Mouse (Mus musculus) hindbrain, embryonic 10.5 days (tissue): ENCODE results near the gene Abtb2. TPM values are rescaled to one million over a fixed set of nuclear protein-coding genes. Genes with fewer than 3 reads are reported as not detected.
A peak's percentile ranks its signal among the peaks of the same experiment; 100 is the strongest.

Source experiments
- DNase-seq: peaks from one replicate; pipeline ENCODE4 v3.0.0-alpha.2; 2017; ENCODE audit warnings: low spot score
- H3K27ac ChIP-seq: fragments of 300-500 bp; sonication (generic); 2 replicates; pipeline ENCODE4 v1.5.1; 2016; ENCODE audit warnings: mild to moderate bottlenecking, moderate library complexity
- H3K27me3 ChIP-seq: fragments of 300-500 bp; sonication (generic); 2 replicates; pipeline ENCODE4 v1.6.1; 2016; ENCODE audit warnings: mild to moderate bottlenecking; ENCODE audit not compliant: poor library complexity, insufficient read depth, severe bottlenecking
- H3K36me3 ChIP-seq: fragments of 300-500 bp; sonication (generic); 2 replicates; pipeline ENCODE4 v1.6.1; 2016; ENCODE audit warnings: mild to moderate bottlenecking, moderate library complexity
- H3K4me1 ChIP-seq: fragments of 300-500 bp; sonication (generic); replicated peaks from 2 replicates; pipeline ENCODE4 v1.6.1; 2016; ENCODE audit warnings: mild to moderate bottlenecking
- H3K4me3 ChIP-seq: fragments of 300-500 bp; sonication (generic); 2 replicates; pipeline ENCODE4 v1.5.1; 2016; ENCODE audit warnings: mild to moderate bottlenecking, moderate library complexity
- H3K9me3 ChIP-seq: fragments of 300-500 bp; sonication (generic); 2 replicates; pipeline ENCODE4 v1.6.1; 2016; ENCODE audit warnings: mild to moderate bottlenecking, moderate library complexity
- WGBS: fragments of 180-500 bp; shearing (Covaris S2); methylation state at CpG from one replicate; pipeline ENCODE4 v1.1.7; 2016; 5-methylcytosine and 5-hydroxymethylcytosine counted together
- polyA plus RNA-seq: library from polyadenylated mRNA; unstranded; fragments of >200 nt; fragmentation: Nextera tagmentation; extraction: Ambion mirVana; gene quantifications from 2 replicates; pipeline ENCODE4 v1.2.1, GENCODE M21; 2016

Abtb2 gene
- polyA plus RNA-seq, 1 experiment from 2014 or later, result 21.3 TPM

DNA sequence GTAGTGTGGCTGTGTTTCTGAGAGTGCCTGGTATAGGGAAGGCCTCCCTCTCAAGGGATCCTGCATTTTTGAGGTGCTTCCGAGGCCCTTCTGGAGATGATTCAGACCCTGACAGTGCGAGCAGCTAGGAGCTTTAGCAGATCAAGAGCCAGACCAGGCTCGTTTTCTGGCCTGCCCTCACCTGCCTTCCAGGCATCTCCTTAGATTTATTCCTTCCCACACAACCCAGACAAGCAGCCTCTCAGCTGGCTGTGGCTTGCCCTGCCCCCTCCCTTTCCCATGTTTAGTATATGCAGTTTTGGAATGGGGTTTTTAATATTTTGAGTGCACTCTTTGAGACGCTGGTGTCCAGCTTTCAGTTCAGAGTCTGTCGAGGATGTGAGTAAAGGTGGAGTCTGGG lies 124.7 kb downstream of the Abtb2 start:
- peaks cover 19% of the 10 kb centered on the region for H3K4me1 ChIP-seq
- DNase-seq, result no peak
- no peak overlapping the region for H3K4me3 ChIP-seq
- no peaks in the 10 kb centered on the region for H3K9me3 ChIP-seq
- WGBS, result 36% methylated on average over 5 of the region's 5 CpGs
- peak overlapping the region; percentile 83 for H3K27ac ChIP-seq
- peaks cover 6% of the 10 kb centered on the region; the same call in 1 of the 2 replicates for H3K27me3 ChIP-seq
- no peaks in the 10 kb centered on the region for H3K36me3 ChIP-seq

DNA sequence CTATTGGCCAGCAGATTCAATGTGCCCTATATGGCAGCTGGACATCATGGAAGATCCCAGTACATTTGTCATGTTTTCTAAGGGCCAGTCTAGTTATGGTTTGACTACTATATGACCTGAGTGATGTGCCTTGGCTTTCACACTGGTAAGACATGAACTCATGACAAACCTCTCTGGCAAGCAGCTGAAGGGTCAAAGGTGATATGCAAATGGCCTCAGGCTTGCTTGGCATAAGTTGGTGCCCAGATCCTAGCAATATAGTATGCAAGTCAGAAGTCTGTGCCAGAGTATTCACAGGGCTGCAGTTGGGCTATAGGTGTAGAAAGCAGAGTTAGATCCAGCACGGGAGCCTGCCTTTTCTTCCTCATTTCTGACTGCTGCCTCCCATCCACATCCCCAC lies 125.2 kb downstream of the Abtb2 start:
- DNase-seq, result no peak
- Histone ChIP-seq H3K36me3 (no peaks in the 10 kb centered on the region), H3K9me3 (no peaks in the 10 kb centered on the region), H3K27ac (no peak overlapping the region), H3K4me1 (peaks cover 19% of the 10 kb centered on the region), H3K27me3 (peaks cover 6% of the 10 kb centered on the region; the same call in 1 of the 2 replicates), H3K4me3 (no peak overlapping the region)
- WGBS, result 76% methylated on average over 1 of the region's 1 CpGs

DNA sequence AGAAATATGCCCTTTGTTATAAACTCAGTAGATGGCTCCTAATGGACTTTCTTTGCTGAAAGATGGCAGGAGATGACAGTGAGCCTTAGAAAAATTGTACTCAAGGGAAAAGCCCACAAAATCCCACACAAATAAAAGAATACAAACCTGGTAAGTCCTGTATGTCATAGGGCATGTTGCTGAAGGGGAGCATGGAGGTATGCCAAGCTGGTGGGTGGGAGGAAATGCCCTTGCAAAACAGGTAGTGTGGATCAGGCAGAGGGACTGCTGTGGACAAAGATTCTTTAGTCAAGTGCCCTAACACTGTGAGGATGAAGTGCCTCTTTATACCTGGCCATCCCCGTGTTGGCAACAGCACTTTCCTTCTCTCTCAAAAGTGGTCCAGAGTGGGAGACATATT lies 126.7 kb downstream of the Abtb2 start:
- H3K4me1 ChIP-seq, result peaks cover 19% of the 10 kb centered on the region
- DNase-seq, result no peak
- WGBS, result 91% methylated on average over 1 of the region's 1 CpGs
- H3K4me3 ChIP-seq, result no peak overlapping the region
- H3K27ac ChIP-seq, result no peak overlapping the region
- no peaks in the 10 kb centered on the region for H3K9me3 ChIP-seq
- no peaks in the 10 kb centered on the region for H3K36me3 ChIP-seq
- H3K27me3 ChIP-seq, result peaks cover 6% of the 10 kb centered on the region; the same call in 1 of the 2 replicates

DNA sequence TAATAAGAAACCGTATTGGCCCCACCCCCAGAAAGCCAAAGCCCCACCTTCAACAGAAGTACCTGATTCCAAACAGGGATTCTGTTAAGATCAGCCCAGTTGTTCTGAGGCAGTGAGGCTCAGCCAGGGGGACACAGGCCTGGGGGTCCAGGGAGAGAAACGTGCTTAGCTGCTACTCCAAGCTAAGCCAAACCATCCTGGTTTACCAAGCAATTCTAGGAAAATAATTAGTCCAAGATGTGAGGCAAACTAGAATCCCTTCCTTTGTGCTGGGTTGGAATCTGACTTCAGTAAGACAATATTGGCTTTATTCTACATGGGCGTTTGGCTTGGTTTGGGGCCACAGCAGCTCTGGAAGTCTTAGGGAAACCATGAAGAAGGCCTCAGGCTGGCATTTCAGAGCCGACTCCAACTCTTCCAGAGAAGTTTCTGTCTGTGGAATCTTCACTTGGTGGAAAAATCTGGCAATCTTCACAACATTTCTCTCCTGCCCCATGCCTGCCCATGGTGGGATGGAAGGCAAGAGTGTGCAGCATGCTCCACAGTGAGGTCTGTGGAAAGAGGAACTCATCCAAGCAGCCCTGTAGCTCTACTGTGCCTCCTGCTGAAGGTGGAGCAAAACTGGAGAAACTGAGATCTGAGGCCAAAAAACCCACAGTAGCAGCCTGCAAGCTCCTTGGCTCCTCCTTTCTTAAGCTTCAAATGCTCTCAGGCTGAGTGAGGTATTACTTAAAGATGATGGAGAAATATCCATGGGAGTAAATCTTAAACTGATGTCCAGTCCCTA lies 128.9 kb downstream of the Abtb2 start:
- H3K27me3 ChIP-seq, result peaks cover 6% of the 10 kb centered on the region; the same call in 1 of the 2 replicates
- H3K4me3 ChIP-seq, result no peak overlapping the region
- WGBS, result 64% methylated on average over 4 of the region's 4 CpGs
- no peaks in the 10 kb centered on the region for H3K36me3 ChIP-seq
- no peaks in the 10 kb centered on the region for H3K9me3 ChIP-seq
- DNase-seq, result no peak
- no peak overlapping the region for H3K27ac ChIP-seq
- H3K4me1 ChIP-seq, result peaks cover 17% of the 10 kb centered on the region

DNA sequence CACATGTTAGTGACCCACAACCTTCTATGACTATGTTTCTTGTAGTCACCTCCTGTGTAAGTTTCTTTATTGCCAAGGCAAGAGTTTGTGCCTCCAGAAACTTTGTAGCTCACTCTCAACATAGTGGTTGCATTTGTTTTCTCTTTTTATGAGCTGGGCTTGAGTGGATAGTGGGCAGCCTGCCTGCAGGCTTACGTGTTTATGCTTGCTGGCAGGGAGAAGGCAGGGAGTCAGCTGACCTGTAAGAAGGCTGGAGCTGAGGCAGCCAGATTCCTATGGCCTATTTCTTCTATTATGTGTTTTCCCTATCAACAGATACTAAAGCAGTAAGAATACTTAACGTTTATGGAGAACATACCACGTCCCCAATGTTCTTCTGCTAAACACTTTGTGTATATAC lies 130.1 kb downstream of the Abtb2 start:
- DNase-seq, result no peak
- 83% methylated on average over 3 of the region's 3 CpGs for WGBS
- Histone ChIP-seq H3K9me3 (no peaks in the 10 kb centered on the region), H3K4me3 (no peak overlapping the region), H3K4me1 (peaks cover 13% of the 10 kb centered on the region), H3K27ac (no peak overlapping the region), H3K27me3 (peaks cover 6% of the 10 kb centered on the region; the same call in 1 of the 2 replicates), H3K36me3 (no peaks in the 10 kb centered on the region)

DNA sequence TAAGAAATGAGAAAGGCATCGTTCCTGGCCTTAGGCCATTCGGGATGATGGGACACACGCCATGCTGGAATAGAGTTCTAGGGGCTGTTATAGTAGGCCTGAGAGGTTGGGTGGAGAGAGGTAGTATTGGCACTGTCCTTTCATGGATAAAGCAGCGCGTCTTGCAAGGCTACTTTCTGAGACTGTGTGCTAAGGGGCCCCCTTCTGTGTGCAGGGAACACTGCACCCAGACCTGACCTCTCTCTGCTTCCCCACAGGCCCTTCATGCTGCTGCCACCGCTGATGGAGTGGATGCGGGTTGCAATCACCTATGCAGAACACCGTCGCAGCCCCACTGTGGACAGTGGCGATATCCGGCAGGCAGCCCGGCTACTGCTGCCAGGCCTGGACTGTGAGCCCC lies 134.4 kb downstream of the Abtb2 start:
- Histone ChIP-seq H3K27ac (no peak overlapping the region), H3K4me3 (no peak overlapping the region), H3K9me3 (no peaks in the 10 kb centered on the region), H3K4me1 (peaks cover 11% of the 10 kb centered on the region), H3K27me3 (no peaks in the 10 kb centered on the region), H3K36me3 (peaks cover 30% of the 10 kb centered on the region)
- DNase-seq, result no peak
- 85% methylated on average over 12 of the region's 12 CpGs for WGBS

DNA sequence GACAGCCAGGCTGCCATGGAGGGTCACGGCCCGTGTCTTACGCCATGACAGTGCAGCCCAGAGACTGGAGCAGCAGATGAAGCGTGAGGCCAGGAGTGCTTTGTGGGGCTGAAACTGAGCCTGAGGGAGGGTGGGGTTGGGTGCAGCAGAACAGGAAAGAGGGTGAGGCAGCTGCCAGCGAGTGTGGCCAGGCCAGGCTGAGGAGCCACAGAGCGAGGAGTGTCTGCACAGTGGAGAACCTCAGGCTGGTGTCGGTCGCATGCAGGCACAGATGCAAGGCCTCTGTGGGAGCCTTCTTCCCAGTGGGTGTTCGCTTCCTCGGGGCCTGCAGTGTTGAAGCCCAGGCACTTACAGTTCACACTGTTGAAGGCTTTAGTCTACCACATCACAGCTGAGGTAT lies 137.2 kb downstream of the Abtb2 start:
- Histone ChIP-seq H3K36me3 (peaks cover 58% of the 10 kb centered on the region), H3K27me3 (no peaks in the 10 kb centered on the region), H3K27ac (no peak overlapping the region), H3K4me3 (no peak overlapping the region), H3K4me1 (peaks cover 21% of the 10 kb centered on the region), H3K9me3 (no peaks in the 10 kb centered on the region)
- no peak for DNase-seq
- WGBS, result 74% methylated on average over 10 of the region's 10 CpGs

DNA sequence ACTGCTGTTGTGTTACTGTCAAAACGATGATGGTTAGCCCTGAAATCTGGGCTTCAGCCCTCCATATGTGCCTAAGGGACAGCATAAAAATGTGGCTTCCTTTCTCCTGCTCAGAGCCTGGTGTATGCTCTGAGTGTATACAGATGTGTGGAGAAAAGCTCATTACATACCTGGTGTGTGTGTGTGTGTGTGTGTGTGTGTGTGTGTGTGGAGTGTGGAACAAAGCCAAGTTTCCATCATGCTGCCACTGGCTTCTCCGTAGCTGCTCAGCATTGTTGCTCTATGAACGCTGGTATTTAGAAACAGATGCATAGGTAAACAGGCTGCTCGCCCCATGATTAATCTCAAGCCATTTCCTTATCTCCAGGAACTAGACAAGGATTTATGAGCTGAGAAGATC lies 137.8 kb downstream of the Abtb2 start:
- Histone ChIP-seq H3K4me3 (no peak overlapping the region), H3K4me1 (peaks cover 21% of the 10 kb centered on the region), H3K27ac (no peak overlapping the region), H3K9me3 (no peaks in the 10 kb centered on the region), H3K27me3 (no peaks in the 10 kb centered on the region), H3K36me3 (peaks cover 63% of the 10 kb centered on the region)
- WGBS, result 89% methylated on average over 4 of the region's 4 CpGs
- no peak for DNase-seq

DNA sequence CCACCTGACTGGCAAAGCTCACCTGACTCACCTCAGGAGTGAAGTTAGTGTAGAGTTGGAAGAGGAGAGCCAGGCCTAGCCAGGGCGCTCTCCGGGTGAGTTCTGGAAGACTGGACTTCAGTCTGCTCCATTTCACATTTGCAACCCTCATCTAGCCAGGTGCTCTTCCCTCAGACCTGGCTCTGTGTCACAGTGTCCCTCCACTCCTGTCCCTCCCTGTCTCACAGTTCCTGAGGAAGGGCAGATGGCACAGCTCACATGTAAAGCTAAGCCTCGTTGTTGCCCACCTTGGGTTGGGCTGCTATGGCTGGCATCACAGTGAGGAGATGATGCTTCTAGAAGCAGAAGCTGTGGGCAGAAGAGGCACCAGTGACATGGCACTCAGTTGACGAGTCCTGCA lies 139.7 kb downstream of the Abtb2 start:
- Histone ChIP-seq H3K36me3 (peaks cover 79% of the 10 kb centered on the region), H3K4me1 (peaks cover 11% of the 10 kb centered on the region), H3K9me3 (no peaks in the 10 kb centered on the region), H3K27me3 (no peaks in the 10 kb centered on the region), H3K27ac (peak overlapping the region; percentile 31; the same call in 1 of the 2 replicates), H3K4me3 (no peak overlapping the region)
- WGBS, result 84% methylated on average over 4 of the region's 4 CpGs
- no peak for DNase-seq

DNA sequence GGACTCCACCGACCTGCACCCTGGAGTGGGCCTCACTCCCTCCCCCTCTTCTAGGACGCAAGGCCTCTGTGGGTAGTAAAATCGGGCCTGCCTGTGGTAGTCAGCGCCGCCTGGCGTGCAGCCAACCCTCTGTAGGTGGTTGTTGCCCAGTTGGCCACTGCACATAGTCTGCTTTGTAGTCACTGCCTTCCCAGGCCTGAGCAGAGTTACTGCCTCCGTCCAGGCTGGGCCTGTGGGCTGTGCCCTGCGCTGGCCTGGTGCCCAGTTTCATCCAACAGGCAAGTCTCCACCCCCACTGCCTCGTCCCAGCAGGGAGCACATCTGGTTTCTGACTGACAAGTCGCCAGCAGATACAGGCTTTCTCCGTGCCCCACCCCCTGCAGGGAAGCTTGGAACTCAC lies 140.1 kb downstream of the Abtb2 start:
- H3K36me3 ChIP-seq, result peaks cover 83% of the 10 kb centered on the region
- no peaks in the 10 kb centered on the region for H3K9me3 ChIP-seq
- peak overlapping the region; percentile 31; the same call in 1 of the 2 replicates for H3K27ac ChIP-seq
- H3K4me1 ChIP-seq, result peaks cover 11% of the 10 kb centered on the region
- whole genome bisulfite sequencing, result 52% methylated on average over 11 of the region's 11 CpGs
- H3K27me3 ChIP-seq, result no peaks in the 10 kb centered on the region
- peak; percentile 28 for DNase-seq
- H3K4me3 ChIP-seq, result no peak overlapping the region

DNA sequence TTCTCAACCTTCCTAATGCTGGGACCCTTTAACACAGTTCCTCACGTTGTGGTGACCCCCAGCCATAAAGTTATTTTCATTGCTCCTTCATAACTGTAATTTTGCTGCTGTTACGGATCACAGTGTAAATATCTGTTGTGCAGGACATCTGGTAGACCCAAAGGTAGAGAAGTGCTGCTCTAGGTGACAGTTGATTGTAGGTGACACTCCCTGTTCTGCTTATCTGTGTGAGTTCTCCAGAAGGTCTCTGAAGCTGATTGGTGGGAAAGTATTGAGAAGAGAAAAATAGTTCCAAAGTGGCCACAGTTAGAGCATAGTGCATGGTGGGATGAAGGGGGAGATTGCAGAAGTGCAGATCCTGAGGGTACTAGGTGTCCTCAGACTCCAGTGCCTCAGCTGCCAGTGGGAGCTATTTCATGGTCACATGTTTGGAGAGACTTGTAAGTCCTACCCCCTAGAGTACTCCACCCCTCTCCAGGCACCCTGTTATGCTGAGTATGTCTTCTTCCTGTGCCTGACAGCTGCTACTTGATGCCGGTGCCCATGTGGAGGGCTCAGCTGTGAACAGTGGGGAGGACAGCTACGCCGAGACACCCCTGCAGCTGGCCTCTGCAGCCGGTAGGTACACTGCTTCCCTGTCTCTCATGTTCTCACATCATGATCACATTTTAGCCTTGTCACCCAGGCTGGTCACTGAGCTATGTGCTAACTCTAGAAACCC lies 141.1 kb downstream of the Abtb2 start:
- Histone ChIP-seq H3K36me3 (peaks cover 89% of the 10 kb centered on the region), H3K4me3 (no peak overlapping the region), H3K9me3 (no peaks in the 10 kb centered on the region), H3K27me3 (no peaks in the 10 kb centered on the region), H3K4me1 (peaks cover 11% of the 10 kb centered on the region), H3K27ac (no peak overlapping the region)
- no peak for DNase-seq
- 81% methylated on average over 6 of the region's 6 CpGs for WGBS

DNA sequence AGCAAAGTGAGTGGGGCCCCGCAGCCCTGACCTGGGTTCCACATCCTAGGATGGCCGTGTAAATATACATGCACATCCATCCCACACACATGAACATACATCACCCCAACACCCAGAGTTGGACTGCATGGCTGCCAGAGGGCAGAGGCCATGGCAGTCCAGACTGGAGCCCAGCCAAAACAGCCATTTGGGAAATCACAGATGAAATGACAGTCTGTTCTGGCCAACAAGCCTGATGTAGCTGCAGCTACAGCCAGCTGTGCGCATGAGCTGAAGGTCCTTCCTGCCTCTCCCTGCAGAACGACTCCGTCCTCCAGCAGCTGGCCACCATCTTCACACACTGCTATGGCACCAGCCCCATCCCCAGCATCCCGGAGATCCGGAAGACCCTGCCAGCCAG lies 144.7 kb downstream of the Abtb2 start:
- no peaks in the 10 kb centered on the region for H3K9me3 ChIP-seq
- DNase-seq, result no peak
- H3K36me3 ChIP-seq, result peaks cover 92% of the 10 kb centered on the region
- H3K27me3 ChIP-seq, result no peaks in the 10 kb centered on the region
- H3K27ac ChIP-seq, result no peak overlapping the region
- 96% methylated on average over 7 of the region's 7 CpGs for WGBS
- H3K4me3 ChIP-seq, result no peak overlapping the region
- peaks cover 9% of the 10 kb centered on the region for H3K4me1 ChIP-seq

DNA sequence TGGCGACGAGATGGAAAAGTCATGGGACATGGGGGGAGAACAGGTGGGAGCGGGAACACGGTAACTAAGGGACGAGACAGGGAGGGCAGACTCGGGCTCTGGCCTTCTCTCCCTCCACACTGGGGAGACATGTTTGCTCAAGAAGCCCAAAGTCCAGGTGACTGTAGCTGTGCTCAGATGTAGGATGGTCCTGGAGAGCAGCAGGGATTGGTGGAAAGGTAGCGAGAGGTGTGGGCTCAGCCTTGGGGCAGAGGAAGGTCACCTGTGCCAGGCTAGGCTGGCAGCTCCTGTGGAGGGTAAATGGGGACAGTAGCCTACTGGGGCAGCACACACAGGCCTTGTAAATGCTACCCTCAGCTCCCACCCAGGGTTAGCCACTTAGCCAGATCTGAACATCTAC lies 147.7 kb downstream of the Abtb2 start:
- no peak overlapping the region for H3K27ac ChIP-seq
- H3K27me3 ChIP-seq, result no peaks in the 10 kb centered on the region
- H3K9me3 ChIP-seq, result no peaks in the 10 kb centered on the region
- DNase-seq, result no peak
- no peak overlapping the region for H3K4me3 ChIP-seq
- peaks cover 92% of the 10 kb centered on the region for H3K36me3 ChIP-seq
- 87% methylated on average over 7 of the region's 7 CpGs for WGBS
- no peaks in the 10 kb centered on the region for H3K4me1 ChIP-seq
